Mouse (Mus musculus) left cerebral cortex, adult 8-10 months (tissue): ENCODE measurements around the gene Rasa2. TPM values are rescaled to one million over a fixed set of nuclear protein-coding genes. Genes with fewer than 3 reads are reported as not detected.
A peak's percentile ranks its signal among the peaks of the same experiment; 100 is the strongest.
"Not testable (repeated sequence)": the region's sequence is repeated elsewhere in the genome, so short reads cannot be mapped to it uniquely, and the experiment has no call there.

Experiments
- DNase-seq, 2 experiments: peaks; one replicate each; pipeline ENCODE4 v3.0.0; 2022; ENCODE audit warnings: low spot score in 2 of 2
- total RNA-seq, 4 experiments: library from RNA; stranded (reverse); gene quantifications; 2 replicates each; pipeline ENCODE4 v1.2.4; 2022

The Rasa2 gene
- total RNA-seq, 4 experiments from 2014 or later, result 33.1 to 43.3 (median 39.0) TPM

DNA sequence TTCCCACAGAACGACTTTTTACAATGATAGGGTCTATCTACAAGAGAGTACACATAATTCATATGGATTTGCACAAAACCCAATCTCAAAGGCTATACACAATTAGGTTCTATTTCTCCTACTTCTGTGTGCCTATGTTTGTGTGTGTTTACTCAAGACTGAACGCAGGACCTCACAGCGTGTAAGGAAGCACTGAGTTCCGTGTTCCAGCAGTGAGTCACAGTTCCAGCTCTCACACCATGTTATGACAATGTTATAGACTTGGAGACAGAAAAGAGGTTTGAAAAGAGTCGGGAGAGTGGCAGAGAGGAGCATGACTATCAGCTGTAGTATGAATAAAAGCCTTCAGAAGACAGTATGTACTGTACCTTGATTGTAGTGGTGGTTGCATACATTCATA is 42.1 kb downstream of the Rasa2 start:
- no peak for DNase-seq

- DNase-seq, result no peak
Measured at GRCm38 (mm10) chr9:96583496-96583895, 47.9 kb downstream of the Rasa2 start.

- DNase-seq, result no peak
Measured at GRCm38 (mm10) chr9:96583076-96583475, 48.3 kb downstream of the Rasa2 start.

DNA sequence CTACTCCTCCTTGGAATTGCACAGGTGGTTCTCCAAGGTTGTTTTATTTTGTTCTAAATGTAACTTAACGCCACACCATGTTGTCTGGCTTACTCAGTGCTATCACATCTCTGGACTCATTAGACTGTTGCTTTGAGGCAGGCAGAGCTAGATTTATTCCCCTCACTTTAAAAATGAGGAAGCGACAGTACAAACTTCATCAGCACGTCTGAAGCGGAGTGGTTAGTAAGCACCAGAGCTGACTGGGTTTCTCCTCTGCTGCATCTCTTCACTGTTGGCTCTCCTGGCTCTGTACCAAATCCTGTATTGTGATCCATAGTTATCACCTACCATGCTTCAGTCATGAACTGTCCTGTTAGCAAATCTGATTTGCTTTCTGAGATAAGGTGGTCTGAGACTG is 53.2 kb downstream of the Rasa2 start:
- DNase-seq, result no peak

- no peak for DNase-seq
Measured at GRCm38 (mm10) chr9:96577674-96578073, 53.7 kb downstream of the Rasa2 start.

GRCm38 (mm10) chr9:96573252-96573651 is 58.2 kb downstream of the Rasa2 start:
- DNase-seq, result no peak

DNA sequence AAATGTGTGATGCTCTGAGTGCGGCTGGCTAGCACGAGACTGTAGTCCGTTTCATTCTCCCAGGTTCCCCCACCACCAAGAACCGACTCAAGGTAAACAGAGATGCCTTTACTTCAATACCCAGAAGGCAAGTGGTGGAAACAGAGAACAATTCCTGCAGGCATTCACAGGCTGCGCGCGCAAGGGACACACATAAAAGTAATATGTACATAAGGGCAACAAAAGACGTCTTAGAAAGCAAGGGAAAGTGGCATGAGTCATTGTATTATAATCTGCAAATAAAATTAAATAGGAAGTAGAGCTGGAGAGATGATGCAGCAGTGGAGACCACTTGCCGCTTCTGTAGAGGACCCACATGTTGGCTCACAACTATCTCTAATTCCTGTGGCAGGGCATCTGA is 58.7 kb downstream of the Rasa2 start:
- no peak for DNase-seq

DNA sequence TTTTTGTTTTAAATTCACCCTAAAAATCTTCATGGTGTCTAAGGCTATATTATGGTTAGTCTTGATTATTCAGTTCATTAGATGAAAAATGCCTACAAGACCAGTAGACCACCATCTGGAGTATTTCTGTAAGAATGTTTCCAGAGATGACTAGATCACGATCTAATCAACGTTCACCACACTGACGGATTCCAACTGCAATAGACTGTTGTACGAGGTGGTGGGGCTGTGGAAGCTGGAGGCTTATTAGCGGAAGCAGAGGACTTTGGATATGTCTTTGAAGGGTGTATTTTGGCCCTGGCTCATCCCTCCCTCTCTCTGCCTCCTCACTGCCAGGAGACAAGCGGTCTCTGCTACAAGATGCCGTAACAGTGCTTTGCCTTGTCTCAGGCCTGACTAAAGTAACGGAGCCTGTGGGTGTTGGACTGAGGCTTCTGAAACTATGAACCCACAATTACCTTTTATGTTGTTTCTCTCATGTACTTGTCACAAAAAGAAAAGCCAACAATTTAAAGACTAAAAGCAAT is 64.9 kb downstream of the Rasa2 start:
- no peak for DNase-seq

DNA sequence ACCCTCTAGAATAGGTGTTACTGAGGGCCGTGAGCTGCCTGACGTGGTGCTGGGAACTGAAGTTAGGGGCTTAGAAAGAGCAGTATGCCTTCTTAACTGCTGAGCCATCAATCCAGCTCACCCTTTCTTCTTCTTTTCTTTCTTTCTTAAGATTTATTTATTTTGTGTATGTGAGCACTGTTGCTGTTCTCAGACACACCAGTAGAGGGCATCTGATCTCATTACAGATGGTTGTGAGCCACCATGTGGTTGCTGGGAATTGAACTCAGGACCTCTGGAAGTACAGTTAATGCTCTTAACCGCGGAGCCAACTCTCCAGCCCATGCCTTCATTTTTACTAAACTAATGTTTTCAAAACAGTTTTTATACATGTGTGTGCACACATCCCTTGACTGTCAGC is 67.9 kb downstream of the Rasa2 start:
- DNase-seq, result no peak

- DNase-seq, result no peak
Measured at GRCm38 (mm10) chr9:96559148-96559547, 72.3 kb downstream of the Rasa2 start.

DNA sequence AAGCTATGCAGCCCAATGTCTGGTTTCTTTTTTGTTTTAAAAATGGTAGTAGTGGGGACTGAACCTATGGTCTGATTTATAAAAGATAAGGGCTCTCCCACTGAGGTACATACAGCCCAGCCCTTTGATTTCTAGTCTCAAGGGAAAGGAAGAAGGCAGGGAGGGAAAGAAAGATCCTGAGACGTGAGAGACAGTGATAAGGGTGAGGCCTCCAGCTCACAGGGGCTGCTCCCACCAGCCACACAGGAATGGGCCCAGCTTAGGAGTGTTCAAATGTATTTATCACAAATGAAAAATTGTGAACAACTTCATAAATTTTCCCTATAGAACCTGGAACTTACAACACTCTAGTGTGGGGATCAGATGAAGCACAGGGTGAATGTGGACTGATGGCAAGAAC is 72.8 kb downstream of the Rasa2 start:
- no peak for DNase-seq

DNA sequence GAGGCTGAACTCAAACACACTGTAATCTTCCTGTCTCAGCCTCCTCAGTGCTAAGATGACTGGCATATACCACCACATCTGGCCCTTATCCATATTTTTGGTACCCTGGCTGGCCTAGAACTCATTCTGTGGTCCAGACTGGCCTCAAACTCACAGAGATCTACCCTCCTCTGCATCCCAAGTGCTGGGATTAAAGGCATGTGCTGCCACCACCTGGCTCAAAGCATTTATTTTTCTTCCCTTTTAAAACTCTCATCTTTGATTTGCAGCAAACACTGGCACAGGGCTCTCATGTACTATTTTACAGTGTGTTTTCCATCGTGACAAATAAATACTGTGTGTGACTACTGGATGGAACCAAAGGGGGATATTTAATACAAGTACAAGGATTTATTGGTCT is 77.3 kb downstream of the Rasa2 start:
- no peak for DNase-seq

- DNase-seq, result peak in 1 of 2 experiments; percentile 44
Measured at GRCm38 (mm10) chr9:96545410-96545809, 86.0 kb downstream of the Rasa2 start.

GRCm38 (mm10) chr9:96543643-96544640 is 87.5 kb downstream of the Rasa2 start:
- DNase-seq, result peak in 1 of 2 experiments; percentile 28

DNA sequence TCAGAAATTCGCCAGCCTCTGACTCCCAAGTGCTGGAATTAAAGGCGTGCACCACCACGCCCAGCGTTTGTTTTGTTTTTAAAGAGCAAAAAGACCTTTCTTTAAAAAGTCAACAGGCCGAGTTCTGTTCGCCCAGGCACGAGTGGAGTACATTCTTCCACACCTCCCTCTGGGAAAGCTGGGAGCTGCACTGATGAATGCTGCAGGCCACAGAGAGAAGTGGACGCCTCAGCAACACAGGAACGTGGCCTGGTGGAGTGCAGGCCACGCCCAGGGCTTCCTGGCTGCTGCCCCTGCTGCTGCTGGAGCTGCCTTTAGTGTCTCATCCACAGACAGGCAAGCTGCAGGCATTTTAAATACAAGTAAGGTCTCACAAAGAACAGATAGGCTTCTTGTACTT is 92.5 kb downstream of the Rasa2 start:
- DNase-seq, result no peak

GRCm38 (mm10) chr9:96537615-96537919 is 93.8 kb downstream of the Rasa2 start:
- no peak for DNase-seq

DNA sequence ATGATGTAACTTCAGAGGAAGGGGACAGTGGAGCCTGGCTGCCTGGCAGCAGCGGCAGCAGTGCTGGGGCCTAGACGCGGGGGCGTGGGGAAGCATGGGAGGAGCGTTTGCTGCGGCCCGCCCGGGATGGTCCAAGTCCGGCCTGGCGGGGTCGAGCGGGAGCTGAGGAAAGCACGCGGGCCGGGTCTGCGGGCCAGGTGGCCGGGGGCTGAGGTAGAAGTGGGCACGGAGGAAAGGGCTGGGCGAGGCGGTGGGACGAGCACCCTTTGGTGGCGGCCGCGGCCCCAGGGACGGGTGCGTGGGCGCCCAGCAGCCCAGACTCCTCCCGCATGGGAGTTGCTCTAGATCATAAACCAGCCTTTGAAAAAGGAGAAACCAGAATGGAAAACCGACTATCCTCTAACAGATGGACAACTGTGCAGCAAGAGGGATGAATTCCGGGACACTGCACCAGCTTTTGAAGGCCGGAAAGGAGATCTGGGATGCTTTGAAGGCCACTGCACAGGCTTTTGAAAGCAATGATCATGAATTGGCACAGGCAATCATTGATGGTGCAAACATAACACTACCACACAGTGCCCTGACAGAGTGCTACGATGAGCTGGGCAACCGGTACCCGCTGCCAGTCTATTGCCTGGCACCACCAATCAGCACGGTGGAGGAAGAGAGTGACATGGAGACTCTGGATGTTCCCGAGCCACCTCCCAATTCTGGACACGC is 94.4 kb downstream of the Rasa2 start:
- DNase-seq, result peak in 1 of 2 experiments; percentile 11

- not testable (repeated sequence) for DNase-seq
Measured at GRCm38 (mm10) chr9:96536093-96536492, 95.3 kb downstream of the Rasa2 start.

DNA sequence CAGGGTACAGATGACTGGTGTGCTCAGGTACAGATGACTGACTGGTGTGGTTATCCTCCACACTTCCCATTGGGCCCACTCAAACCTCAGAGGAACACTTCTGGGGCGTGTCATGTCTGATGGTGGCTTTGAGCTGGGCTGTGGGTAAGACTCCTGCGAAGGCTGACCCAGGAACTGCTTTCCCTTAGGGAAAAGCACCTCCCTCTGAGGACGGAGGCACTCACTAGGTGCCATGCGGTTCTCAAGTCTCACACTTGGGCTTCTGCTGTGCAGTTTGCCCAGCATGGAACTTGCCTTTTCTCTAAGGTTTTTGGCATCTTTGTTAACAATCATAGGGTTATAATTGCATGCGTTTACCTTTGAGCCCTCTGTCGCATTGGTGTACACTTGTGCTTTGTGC is 96.0 kb downstream of the Rasa2 start:
- DNase-seq, result no peak

- no peak for DNase-seq
Measured at GRCm38 (mm10) chr9:96534256-96534655, 97.2 kb downstream of the Rasa2 start.

DNA sequence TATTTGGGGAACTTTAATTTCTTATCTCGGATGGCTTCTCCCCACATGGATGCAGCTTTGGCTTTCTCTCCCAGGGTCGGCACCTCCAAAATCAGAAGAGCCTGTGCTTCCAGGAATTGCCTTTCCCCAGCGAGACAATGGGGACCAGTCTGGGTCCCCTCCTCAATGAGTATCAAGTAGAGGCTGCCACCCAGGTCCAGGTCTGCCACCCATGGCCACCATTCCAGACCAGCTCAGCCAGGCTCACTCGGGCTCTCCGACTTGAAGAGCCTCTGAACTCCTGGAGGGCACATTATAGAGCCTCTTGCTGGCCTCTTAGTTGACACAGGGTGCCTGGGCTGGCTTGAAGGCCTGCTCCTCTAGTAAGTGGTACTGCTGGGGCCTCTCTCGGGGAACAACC is 97.9 kb downstream of the Rasa2 start:
- no peak for DNase-seq

DNA sequence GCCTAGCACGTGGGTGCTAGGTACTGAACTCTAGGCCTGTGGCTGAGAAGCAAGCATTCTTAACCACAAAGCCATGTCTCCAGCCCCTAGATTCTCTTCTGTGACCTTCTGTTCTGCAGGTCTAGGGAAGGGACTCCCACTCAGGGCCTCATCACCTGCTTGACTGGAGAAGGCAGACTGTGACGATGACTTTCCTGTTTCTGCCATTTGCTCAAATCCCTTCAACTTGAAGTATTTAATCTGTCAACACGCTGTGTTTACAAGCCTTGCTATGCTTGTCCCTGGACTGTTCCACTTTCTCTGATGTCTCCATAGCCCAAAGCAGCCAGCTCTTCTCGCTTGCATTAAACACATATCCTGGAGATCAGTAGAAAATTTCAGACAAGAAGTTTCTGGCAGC is 98.9 kb downstream of the Rasa2 start:
- no peak for DNase-seq
